Mouse (Mus musculus): Measurements from ENCODE around the gene Ccdc149. TPM values are rescaled to one million over a fixed set of nuclear protein-coding genes. Genes with fewer than 3 reads are reported as not detected.

Gene Ccdc149
- total and polyA plus RNA-seq, 3 experiments: not detected

DNA sequence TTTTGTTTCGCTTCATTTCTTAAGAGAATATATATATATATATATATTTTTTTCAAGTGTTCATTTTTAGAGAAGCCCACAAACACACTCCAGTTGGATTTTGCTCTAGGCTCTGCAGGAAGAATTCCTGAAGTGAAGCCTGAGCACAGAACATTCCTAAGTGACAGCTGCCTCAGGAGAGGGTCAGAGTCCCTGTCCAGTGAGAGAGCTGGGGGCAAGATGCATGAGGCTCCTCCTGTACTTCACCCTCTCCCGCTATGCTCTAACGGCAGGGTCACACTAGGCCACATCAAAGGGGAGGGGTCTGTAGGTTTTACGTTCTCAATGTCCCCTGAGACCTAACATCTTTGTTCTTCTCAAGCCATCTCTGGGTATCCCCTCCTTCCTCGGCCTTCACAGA, 106.8 kb downstream of the Ccdc149 start:
- DNase-seq (ENCODE audit: low spot score) (no peak), ATAC-seq (ENCODE audit: extremely low read depth, insufficient number of reproducible peaks, low FRiP score, poor library complexity, severe bottlenecking) (no peak)
- H3K4me1 ChIP-seq (ENCODE audit: insufficient read depth, low read depth, low read length): no peaks in the 10 kb centered on the region
- no peak for TF ChIP-seq TAL1 (conservative IDR thresholded peaks at IDR 0.05; ENCODE audit: low read depth, low read length)
- TF ChIP-seq GATA1 (IDR thresholded peaks at IDR 0.05; ENCODE audit: borderline replicate concordance, low read length): no peak
- no peak for TF ChIP-seq CTCF (IDR thresholded peaks at IDR 0.05; ENCODE audit: low read depth, low read length)
- TF ChIP-seq POLR2AphosphoS5 (IDR thresholded peaks at IDR 0.05; ENCODE audit: insufficient replicate concordance, low read depth, low read length): no peak
- TF ChIP-seq GATA2 (IDR thresholded peaks at IDR 0.05; ENCODE audit: borderline replicate concordance, low read depth, low read length): no peak
- H3K9me3 ChIP-seq (replicated peaks): peaks cover 48% of the 10 kb centered on the region
- H3K4me3 ChIP-seq (ENCODE audit: low read depth, low read length): no peak overlapping the region
- H3K36me3 ChIP-seq (replicated peaks): no peaks in the 10 kb centered on the region
- H3K27me3 ChIP-seq (ENCODE audit: insufficient read depth, low read length): no peaks in the 10 kb centered on the region

DNA sequence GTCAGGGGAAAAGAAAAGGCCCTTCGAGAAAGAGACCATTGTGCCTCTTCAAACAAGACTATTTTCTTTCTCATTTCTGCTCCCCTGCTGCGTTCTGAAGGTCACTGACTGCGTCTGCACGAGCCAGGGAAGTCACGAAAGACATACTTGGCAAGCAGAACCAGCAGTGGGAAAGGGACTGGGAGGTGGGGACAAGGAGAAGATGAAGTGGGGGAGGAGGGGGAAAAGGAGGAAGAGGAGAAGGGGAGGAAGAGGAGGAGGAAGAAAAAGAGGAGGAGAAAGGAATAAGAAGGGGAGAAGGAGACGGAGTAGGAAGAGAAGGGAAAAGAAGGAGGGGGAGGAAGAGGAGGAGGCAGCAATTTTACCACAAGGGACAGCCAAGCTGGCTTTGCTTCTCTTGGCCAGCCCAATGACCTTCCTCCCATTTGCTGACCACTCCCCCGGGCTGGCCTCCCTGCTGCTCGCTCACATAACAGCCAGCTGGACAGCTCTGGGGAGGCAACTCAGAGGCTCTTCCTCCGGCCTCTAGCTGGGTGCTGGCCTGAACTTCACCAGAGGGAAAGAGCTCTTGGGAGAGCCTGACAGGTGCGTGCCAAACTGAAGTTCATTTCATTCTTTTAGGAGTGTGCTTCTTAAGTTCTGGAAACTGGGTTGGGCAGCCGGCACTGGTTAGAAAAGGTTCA, 107.7 kb downstream of the Ccdc149 start, which contains the start of gene Sod3:
Gene Sod3, plus strand, starts transcription at position 324 of the 683 bp plus-strand sequence.
- ATAC-seq (ENCODE audit: extremely low read depth, insufficient number of reproducible peaks, low FRiP score, poor library complexity, severe bottlenecking): no peak
- Histone ChIP-seq H3K36me3 (replicated peaks) (no peaks in the 10 kb centered on the region), H3K4me1 (ENCODE audit: insufficient read depth, low read depth, low read length) (no peaks in the 10 kb centered on the region), H3K4me3 (ENCODE audit: low read depth, low read length) (no peak within 1 kb of the TSS), H3K9me3 (replicated peaks) (peaks cover 44% of the 10 kb centered on the region), H3K27me3 (ENCODE audit: insufficient read depth, low read length) (no peaks in the 10 kb centered on the region)
- TF ChIP-seq POLR2AphosphoS5 (IDR thresholded peaks at IDR 0.05; ENCODE audit: insufficient replicate concordance, low read depth, low read length): no peak
- no peak for TF ChIP-seq GATA2 (IDR thresholded peaks at IDR 0.05; ENCODE audit: borderline replicate concordance, low read depth, low read length)
- TF ChIP-seq CTCF (IDR thresholded peaks at IDR 0.05; ENCODE audit: low read depth, low read length): no peak
- no peak for TF ChIP-seq TAL1 (conservative IDR thresholded peaks at IDR 0.05; ENCODE audit: low read depth, low read length)
- no peak for TF ChIP-seq GATA1 (IDR thresholded peaks at IDR 0.05; ENCODE audit: borderline replicate concordance, low read length)
- no peak for DNase-seq (ENCODE audit: low spot score)

DNA sequence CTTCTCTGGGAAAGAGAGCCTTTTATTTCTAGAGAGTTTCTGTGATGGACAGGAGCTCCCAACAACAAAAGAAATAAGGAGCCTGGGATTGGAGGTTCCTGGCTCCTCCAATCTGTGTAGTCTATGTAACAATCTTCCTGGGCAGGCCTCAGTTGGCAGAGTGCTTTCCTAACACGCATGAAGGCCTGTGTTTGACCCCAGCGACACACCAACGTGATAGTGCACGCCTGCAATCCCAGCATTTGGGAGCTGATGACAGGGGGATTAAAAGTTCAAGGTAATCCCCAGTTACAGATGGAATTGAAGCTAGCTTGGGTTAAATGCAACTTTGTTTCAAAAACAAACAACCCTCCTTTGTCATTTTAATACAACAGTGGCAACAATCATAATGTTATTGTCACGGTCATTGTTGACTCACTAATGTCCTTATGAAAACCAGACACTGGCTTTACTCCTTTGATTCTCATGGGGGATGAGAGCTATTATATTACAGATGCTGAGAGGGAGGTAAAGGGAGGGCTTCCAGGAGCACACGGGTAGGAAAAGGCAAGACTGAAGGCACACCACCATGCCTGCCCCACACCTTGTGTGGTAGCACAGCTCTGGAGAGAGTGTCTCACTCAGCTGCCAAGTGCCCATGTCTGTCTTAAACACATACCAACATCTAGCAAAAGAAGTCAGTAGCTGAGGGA, 108.4 kb downstream of the Ccdc149 start:
- no peaks in the 10 kb centered on the region for H3K27me3 ChIP-seq (ENCODE audit: insufficient read depth, low read length)
- no peak for ATAC-seq (ENCODE audit: extremely low read depth, insufficient number of reproducible peaks, low FRiP score, poor library complexity, severe bottlenecking)
- TF ChIP-seq GATA2 (IDR thresholded peaks at IDR 0.05; ENCODE audit: borderline replicate concordance, low read depth, low read length) (no peak), GATA1 (IDR thresholded peaks at IDR 0.05; ENCODE audit: borderline replicate concordance, low read length) (no peak), POLR2AphosphoS5 (IDR thresholded peaks at IDR 0.05; ENCODE audit: insufficient replicate concordance, low read depth, low read length) (no peak), CTCF (IDR thresholded peaks at IDR 0.05; ENCODE audit: low read depth, low read length) (no peak), TAL1 (conservative IDR thresholded peaks at IDR 0.05; ENCODE audit: low read depth, low read length) (no peak)

DNA sequence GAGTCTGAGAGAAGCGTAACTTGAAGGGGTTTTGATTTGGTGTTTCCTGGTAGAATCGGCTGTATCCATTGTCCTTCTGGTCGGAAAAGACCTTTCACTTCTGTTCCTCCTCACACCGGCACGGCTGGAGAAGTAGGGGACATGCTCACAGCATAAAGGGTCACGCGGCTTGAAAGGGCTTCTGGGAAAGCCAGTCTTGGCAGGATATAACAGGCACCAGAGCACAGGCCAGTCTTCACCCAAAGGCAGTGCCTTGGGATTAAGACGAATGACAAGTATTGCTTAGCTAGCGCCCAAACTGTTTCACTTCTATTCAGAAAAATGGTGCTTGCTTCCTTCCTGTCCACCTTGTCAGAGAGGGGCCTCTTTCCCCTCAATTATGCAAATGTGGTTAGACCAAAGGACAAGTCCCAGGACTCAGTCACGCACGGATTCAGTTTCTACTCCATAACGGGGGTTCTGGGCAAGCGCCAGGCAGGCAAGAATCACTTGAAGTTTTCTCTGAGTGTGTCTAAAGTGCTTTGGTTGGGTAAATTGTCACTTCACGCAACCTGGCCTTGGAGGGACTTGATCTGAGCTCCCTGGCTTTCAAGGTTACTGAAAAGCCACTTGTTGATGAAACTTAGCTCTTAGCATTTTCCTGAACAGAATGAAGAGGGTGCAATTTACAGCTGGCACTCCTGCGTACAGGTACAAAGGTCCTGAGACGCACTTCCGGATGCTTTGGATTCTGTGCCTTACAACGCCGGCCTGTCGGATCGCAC, 110.9 kb downstream of the Ccdc149 start:
- no peak for TF ChIP-seq POLR2AphosphoS5 (IDR thresholded peaks at IDR 0.05; ENCODE audit: insufficient replicate concordance, low read depth, low read length)
- TF ChIP-seq TAL1 (conservative IDR thresholded peaks at IDR 0.05; ENCODE audit: low read depth, low read length): no peak
- no peak for TF ChIP-seq CTCF (IDR thresholded peaks at IDR 0.05; ENCODE audit: low read depth, low read length)
- no peak for TF ChIP-seq GATA2 (IDR thresholded peaks at IDR 0.05; ENCODE audit: borderline replicate concordance, low read depth, low read length)
- no peak for TF ChIP-seq GATA1 (IDR thresholded peaks at IDR 0.05; ENCODE audit: borderline replicate concordance, low read length)
- ATAC-seq (ENCODE audit: extremely low read depth, insufficient number of reproducible peaks, low FRiP score, poor library complexity, severe bottlenecking) (no peak), DNase-seq (ENCODE audit: low spot score) (no peak)
- Histone ChIP-seq H3K36me3 (replicated peaks) (no peaks in the 10 kb centered on the region), H3K4me1 (ENCODE audit: insufficient read depth, low read depth, low read length) (no peaks in the 10 kb centered on the region), H3K9me3 (replicated peaks) (peaks cover 33% of the 10 kb centered on the region), H3K27me3 (ENCODE audit: insufficient read depth, low read length) (no peaks in the 10 kb centered on the region), H3K4me3 (ENCODE audit: low read depth, low read length) (no peak overlapping the region)

More for the DNA sequence above, 108.4 kb downstream of the Ccdc149 start:
- DNase-seq (ENCODE audit: low spot score): no peak
- Histone ChIP-seq H3K9me3 (replicated peaks) (peaks cover 43% of the 10 kb centered on the region), H3K36me3 (replicated peaks) (no peaks in the 10 kb centered on the region), H3K4me3 (ENCODE audit: low read depth, low read length) (no peak overlapping the region), H3K4me1 (ENCODE audit: insufficient read depth, low read depth, low read length) (no peaks in the 10 kb centered on the region)

DNA sequence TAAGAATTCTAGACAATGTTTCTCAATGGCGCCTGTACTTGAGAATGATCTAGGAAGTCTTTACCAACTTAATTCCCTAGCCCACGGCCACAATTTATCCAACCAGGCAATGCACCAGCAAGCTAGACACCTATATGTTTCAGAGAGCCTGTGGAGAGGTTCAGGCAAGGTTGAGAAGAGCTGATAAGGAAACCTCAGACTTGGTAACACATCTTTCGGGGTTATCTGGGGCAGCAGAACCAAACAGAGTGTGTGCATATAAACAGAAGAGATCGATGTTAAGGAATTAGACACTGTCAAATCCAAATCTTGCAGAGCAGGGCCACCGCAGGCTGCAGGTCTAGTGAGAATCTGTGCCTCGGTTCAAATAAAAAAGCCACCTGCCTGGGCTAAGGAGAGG, 113.2 kb downstream of the Ccdc149 start:
- TF ChIP-seq TAL1 (conservative IDR thresholded peaks at IDR 0.05; ENCODE audit: low read depth, low read length): no peak
- no peak for TF ChIP-seq GATA2 (IDR thresholded peaks at IDR 0.05; ENCODE audit: borderline replicate concordance, low read depth, low read length)
- TF ChIP-seq POLR2AphosphoS5 (IDR thresholded peaks at IDR 0.05; ENCODE audit: insufficient replicate concordance, low read depth, low read length): no peak
- no peak for TF ChIP-seq CTCF (IDR thresholded peaks at IDR 0.05; ENCODE audit: low read depth, low read length)
- TF ChIP-seq GATA1 (IDR thresholded peaks at IDR 0.05; ENCODE audit: borderline replicate concordance, low read length): no peak
- no peaks in the 10 kb centered on the region for H3K4me1 ChIP-seq (ENCODE audit: insufficient read depth, low read depth, low read length)
- H3K27me3 ChIP-seq (ENCODE audit: insufficient read depth, low read length): no peaks in the 10 kb centered on the region
- peaks cover 33% of the 10 kb centered on the region for H3K9me3 ChIP-seq (replicated peaks)
- ATAC-seq (ENCODE audit: extremely low read depth, insufficient number of reproducible peaks, low FRiP score, poor library complexity, severe bottlenecking) (no peak), DNase-seq (ENCODE audit: low spot score) (no peak)
- no peak overlapping the region for H3K4me3 ChIP-seq (ENCODE audit: low read depth, low read length)
- no peaks in the 10 kb centered on the region for H3K36me3 ChIP-seq (replicated peaks)

Measured in G1E (cell line).